Mouse (Mus musculus) ES-Bruce4 (cell line): Measurements from ENCODE around the gene Lrrk1. TPM values are rescaled to one million over a fixed set of nuclear protein-coding genes. Genes with fewer than 3 reads are reported as not detected.

Experiments used
- H3K27ac ChIP-seq: 2 replicates; pipeline ENCODE4 v1.5.1; 2012; ENCODE audit warnings: low read length, inconsistent platforms; ENCODE audit not compliant: insufficient read depth
- H3K27me3 ChIP-seq: 2 replicates; pipeline ENCODE4 v1.6.1; 2012; ENCODE audit warnings: mild to moderate bottlenecking, low read length, inconsistent platforms; ENCODE audit not compliant: control insufficient read depth, poor library complexity, insufficient read depth, severe bottlenecking
- H3K36me3 ChIP-seq: 2 replicates; pipeline ENCODE4 v1.6.1; 2012; ENCODE audit warnings: inconsistent platforms, mild to moderate bottlenecking, low read length, moderate library complexity; ENCODE audit not compliant: control insufficient read depth, poor library complexity, insufficient read depth, severe bottlenecking
- H3K4me1 ChIP-seq: one replicate; pipeline ENCODE4 v1.8.1; 2011; ENCODE audit warnings: low read length; ENCODE audit not compliant: control insufficient read depth, insufficient read depth
- H3K4me3 ChIP-seq: 2 replicates; pipeline ENCODE4 v1.5.1; 2011; ENCODE audit warnings: low read depth, mild to moderate bottlenecking, low read length
- H3K9ac ChIP-seq: 2 replicates; pipeline ENCODE4 v1.6.1; 2012; ENCODE audit warnings: low read depth, mild to moderate bottlenecking, inconsistent platforms; ENCODE audit not compliant: poor library complexity, severe bottlenecking
- H3K9me3 ChIP-seq: replicated peaks from 2 replicates; pipeline ENCODE4 v1.6.1; 2012; ENCODE audit warnings: mild to moderate bottlenecking, low read length, inconsistent platforms; ENCODE audit not compliant: control insufficient read depth, poor library complexity, insufficient read depth, severe bottlenecking
- CTCF ChIP-seq: IDR thresholded peaks from one replicate; pipeline ENCODE4 v1.8.1; 2011; ENCODE audit warnings: low read depth, low read length
- EP300 ChIP-seq: IDR thresholded peaks from 2 replicates; pipeline ENCODE4 v1.6.1; 2011; ENCODE audit warnings: low read depth, low read length; ENCODE audit not compliant: insufficient read depth
- POLR2A ChIP-seq: IDR thresholded peaks from one replicate; pipeline ENCODE4 v1.8.1; 2011; ENCODE audit warnings: low read length; ENCODE audit not compliant: insufficient read depth
- polyA plus RNA-seq: library from polyadenylated mRNA; stranded (reverse); fragments of >200 nt; gene quantifications from 2 replicates; pipeline ENCODE4 v1.2.4, GENCODE M21; 2011; ENCODE audit warnings: low read depth; ENCODE audit not compliant: missing spikeins, insufficient read depth, insufficient read length

Gene Lrrk1
- polyA plus RNA-seq, 1 experiment: 6.4 TPM

DNA sequence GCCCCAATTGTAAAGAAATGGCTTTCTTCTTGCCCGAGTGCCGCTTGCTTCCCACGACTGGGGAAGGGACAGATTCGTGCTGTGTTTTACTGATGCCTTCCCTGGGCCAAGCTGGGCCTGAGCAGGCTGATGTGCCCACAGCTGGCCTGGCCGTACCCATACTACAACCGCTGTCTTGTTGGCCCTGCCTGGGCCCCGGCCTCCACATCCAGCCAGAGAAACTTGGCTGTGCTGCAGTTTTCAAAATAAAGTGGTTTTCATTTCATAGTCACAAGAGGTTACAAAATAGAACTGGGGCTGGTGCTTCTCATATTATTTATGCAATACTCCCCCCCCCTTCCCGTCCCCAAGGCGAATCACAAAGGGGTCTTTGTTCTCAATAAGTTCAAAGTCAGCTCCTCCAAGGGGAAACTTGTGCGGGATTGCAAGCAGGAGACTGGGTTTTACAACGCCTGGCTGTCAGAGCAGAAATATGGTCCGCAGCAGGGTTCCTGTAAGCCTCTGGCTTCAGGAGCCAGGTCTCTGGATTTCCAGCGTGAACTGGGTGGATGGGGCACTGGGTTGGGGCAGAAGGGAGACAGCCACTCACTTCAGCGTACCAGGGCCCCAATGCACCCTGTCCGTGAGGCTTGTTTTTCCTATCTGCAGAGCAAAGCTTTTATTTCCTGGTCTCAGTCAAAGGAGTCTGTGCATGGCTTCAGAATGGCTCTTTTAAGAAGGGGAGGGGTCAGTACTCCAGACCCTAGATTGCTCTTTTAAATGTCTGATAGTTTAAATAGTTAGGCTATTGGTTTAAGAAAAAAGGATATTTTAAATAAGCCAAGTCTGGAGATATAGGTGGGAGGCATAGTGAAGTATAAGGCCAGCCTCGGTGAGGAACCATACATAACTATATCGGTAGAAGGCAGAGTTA is 157.3 kb downstream of the Lrrk1 start:
- Histone ChIP-seq H3K27ac (no peak overlapping the region), H3K36me3 (no peaks in the 10 kb centered on the region), H3K9me3 (no peaks in the 10 kb centered on the region), H3K4me3 (no peak overlapping the region), H3K4me1 (no peaks in the 10 kb centered on the region), H3K9ac (no peak overlapping the region), H3K27me3 (no peaks in the 10 kb centered on the region)
- no peak for TF ChIP-seq CTCF
- TF ChIP-seq POLR2A: no peak
- TF ChIP-seq EP300: no peak

- Histone ChIP-seq H3K27me3 (no peaks in the 10 kb centered on the region), H3K9me3 (no peaks in the 10 kb centered on the region), H3K27ac (no peak overlapping the region), H3K9ac (no peak overlapping the region), H3K36me3 (no peaks in the 10 kb centered on the region), H3K4me1 (no peaks in the 10 kb centered on the region), H3K4me3 (no peak overlapping the region)
- TF ChIP-seq POLR2A: no peak
- no peak for TF ChIP-seq CTCF
- TF ChIP-seq EP300: no peak
Measured at GRCm38 (mm10) chr7:66230246-66230637, 157.9 kb downstream of the Lrrk1 start.

DNA sequence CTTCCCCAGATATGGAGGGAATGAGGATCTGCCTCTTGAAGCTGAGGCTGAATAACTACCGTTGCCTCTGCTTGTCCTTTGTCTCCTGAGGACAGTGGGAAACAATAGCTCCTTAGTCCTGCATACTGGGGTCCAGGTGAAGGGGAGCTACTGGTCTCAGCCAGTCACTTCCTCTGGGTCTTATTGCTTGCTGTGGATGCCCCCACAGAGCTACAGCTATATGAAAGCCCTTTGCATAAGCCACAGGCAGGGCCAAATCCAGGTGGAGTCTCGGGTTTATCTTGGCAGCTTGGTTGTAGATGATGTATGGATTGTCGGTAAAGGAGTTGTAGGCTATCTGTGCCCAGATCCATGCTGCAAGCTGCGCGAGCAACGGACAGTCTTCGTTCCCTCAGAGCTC is 158.7 kb downstream of the Lrrk1 start:
- no peak overlapping the region for H3K27ac ChIP-seq
- no peaks in the 10 kb centered on the region for H3K9me3 ChIP-seq
- no peaks in the 10 kb centered on the region for H3K36me3 ChIP-seq
- no peaks in the 10 kb centered on the region for H3K4me1 ChIP-seq
- TF ChIP-seq CTCF: no peak
- TF ChIP-seq EP300: no peak
- no peak for TF ChIP-seq POLR2A
- no peak overlapping the region for H3K4me3 ChIP-seq
- no peaks in the 10 kb centered on the region for H3K27me3 ChIP-seq
- no peak overlapping the region for H3K9ac ChIP-seq

DNA sequence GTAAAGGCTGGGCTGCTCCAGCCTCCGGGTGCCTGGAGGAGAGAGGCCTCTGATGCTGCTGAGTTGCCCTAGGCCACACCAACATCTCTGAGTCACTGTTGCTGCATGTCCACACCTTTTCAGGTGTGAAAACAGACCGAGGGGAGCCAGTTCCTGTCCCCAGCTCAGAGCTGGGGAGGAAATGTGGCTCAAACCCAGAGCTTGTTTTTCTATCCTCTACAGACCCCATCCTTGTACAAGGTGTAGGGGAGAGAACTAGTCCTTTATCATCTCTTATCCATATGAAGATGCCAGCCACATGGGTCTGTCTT is 159.6 kb downstream of the Lrrk1 start:
- Histone ChIP-seq H3K27ac (no peak overlapping the region), H3K27me3 (no peaks in the 10 kb centered on the region), H3K4me1 (no peaks in the 10 kb centered on the region), H3K9me3 (no peaks in the 10 kb centered on the region), H3K4me3 (no peak overlapping the region), H3K9ac (no peak overlapping the region), H3K36me3 (no peaks in the 10 kb centered on the region)
- no peak for TF ChIP-seq CTCF
- no peak for TF ChIP-seq EP300
- TF ChIP-seq POLR2A: no peak

DNA sequence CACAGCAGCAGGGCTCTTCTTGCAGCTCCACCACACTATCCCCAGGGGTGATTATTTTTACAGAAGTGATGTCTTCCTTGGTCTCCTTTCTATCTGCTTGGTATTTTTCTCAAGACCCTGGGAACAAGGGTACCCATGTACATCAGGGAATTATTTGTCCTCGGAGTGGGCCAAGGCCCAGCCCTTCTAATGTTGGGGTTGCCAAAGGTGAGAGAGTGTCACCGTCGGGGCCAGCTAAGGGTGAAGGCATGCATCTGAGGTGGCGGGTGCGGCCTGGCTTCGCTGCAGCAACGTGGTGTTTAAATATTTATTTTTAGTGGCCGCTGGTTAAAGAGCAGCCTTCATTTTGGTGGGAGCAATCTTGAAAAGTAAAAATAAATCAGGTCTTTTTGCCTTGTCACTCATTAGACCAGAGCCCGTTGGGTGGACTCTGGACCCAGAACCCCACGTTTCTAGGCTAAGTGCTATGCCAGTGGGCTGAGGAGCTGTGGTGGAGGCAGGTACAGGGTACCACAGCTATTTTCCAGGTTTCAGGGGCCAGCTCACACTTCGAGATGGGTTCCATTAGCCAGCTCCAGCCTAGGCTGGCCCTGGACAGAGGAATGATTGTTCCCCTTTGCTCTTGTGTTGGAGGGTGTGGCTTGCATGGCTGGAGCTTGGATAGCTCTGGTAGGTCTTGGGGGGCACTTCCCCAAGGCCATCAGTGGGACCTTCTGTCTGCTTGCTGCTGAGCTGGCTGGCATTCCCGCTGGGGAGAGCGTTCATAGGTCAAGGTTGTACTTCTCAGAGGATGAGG is 160.1 kb downstream of the Lrrk1 start:
- no peak for TF ChIP-seq POLR2A
- no peak for TF ChIP-seq EP300
- no peak for TF ChIP-seq CTCF
- Histone ChIP-seq H3K27me3 (no peaks in the 10 kb centered on the region), H3K4me3 (no peak overlapping the region), H3K4me1 (no peaks in the 10 kb centered on the region), H3K27ac (no peak overlapping the region), H3K9ac (no peak overlapping the region), H3K9me3 (no peaks in the 10 kb centered on the region), H3K36me3 (no peaks in the 10 kb centered on the region)

DNA sequence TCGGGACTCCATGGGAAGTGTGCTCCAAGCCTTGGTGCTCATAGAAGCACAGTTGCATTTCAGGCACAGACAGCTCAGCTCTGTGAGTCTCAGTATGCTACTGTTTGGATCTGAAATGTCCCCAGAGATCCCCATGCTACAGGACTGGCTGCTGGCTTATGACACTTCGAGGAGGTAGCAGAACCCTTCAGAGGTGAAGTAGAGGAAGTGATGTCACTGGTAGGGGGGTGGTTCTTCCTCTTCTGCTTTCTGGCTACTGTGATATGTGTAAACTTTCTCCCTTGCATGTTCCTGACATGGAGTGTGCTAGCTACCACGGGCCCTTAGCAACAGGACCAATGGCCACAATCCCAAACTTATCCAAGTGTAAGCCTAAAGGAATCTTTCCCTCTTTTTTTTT is 162.3 kb downstream of the Lrrk1 start:
- no peaks in the 10 kb centered on the region for H3K27me3 ChIP-seq
- TF ChIP-seq POLR2A (no peak), CTCF (no peak), EP300 (no peak)
- H3K9ac ChIP-seq: no peak overlapping the region
- H3K4me3 ChIP-seq: no peak overlapping the region
- no peak overlapping the region for H3K27ac ChIP-seq
- no peaks in the 10 kb centered on the region for H3K36me3 ChIP-seq
- no peaks in the 10 kb centered on the region for H3K4me1 ChIP-seq
- no peaks in the 10 kb centered on the region for H3K9me3 ChIP-seq
